Mouse (Mus musculus): ENCODE measurements around the gene Samd1. TPM values are rescaled to one million over a fixed set of nuclear protein-coding genes. Genes with fewer than 3 reads are reported as not detected.
A peak's percentile ranks its signal among the peaks of the same experiment; 100 is the strongest.

Samd1 gene
- polyA plus RNA-seq, 1 experiment from 2014 or later = 6.7 TPM

DNA sequence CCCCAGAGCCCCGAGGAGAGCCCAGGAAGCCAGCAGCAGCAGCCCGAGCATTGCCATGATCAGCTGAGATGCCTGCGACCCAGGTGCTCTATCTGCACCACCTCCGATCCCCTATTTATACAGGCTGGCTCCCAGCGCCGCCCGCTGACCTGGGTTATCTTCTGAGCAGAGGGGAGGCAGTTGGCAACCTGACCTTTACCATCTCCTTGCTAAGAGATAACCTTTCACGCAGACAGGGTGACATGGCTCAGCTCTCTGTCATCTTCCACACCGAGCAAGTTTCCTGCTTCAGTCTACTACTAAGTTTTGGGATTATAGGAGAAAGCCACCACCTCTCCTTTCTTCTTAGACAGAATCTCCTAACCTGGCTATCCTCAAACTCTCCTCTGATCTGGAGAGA, 47.4 kb downstream of the Samd1 start, which contains the start of gene Rln3:
Gene Rln3, minus strand, starts transcription at position 101 of the 400 bp plus-strand sequence.
- peak within 1 kb of the TSS; percentile 31 for H3K4me2 ChIP-seq (ENCODE audit: low read length)
- no peak within 1 kb of the TSS for H3K4me3 ChIP-seq (replicated peaks; ENCODE audit: low read depth, low read length)
- no peak within 1 kb of the TSS for H3K27ac ChIP-seq
- H3K9ac ChIP-seq (ENCODE audit: low read depth, low read length) = no peak within 1 kb of the TSS
- no peak for DNase-seq (ENCODE audit: low spot score)
- no peak for ATAC-seq (replicated peaks; ENCODE audit: low FRiP score, low read depth)
- WGBS = 14% methylated on average over 9 of the region's 9 CpGs
- H3K4me1 ChIP-seq (replicated peaks; ENCODE audit: insufficient read depth, low read length) = no peaks in the 10 kb centered on the region; the same call in 1 of the 2 replicates
- peaks cover 15% of the 10 kb centered on the region for H3K27me3 ChIP-seq (ENCODE audit: insufficient read depth, low read length)
- H3K36me3 ChIP-seq (ENCODE audit: insufficient read depth, low read length) = no peaks in the 10 kb centered on the region
- TF ChIP-seq CTCF (IDR thresholded peaks at IDR 0.05; ENCODE audit: low read depth) = no peak
- H3K9me3 ChIP-seq (replicated peaks; ENCODE audit: low read length) = no peaks in the 10 kb centered on the region

DNA sequence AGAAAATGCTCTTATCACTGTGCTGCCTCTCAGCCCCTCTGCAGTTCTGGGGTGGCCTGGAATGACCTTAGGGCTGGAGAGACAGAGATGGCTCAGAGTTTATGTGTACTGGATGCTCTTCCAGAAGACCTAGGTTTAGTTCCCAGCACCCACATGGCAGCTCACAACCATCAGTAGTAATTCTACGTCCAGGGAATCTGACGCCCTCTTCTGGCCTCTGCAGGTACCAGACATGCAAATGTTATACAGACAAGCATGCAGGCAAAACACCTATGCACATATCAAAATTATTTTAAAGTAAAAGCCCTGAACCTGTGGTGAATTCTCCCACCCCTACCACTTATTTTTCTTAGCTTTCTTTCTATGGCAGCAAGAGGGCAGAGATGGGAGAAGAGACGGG, 49.0 kb downstream of the Samd1 start:
- no peak for ATAC-seq (replicated peaks; ENCODE audit: low FRiP score, low read depth)

DNA sequence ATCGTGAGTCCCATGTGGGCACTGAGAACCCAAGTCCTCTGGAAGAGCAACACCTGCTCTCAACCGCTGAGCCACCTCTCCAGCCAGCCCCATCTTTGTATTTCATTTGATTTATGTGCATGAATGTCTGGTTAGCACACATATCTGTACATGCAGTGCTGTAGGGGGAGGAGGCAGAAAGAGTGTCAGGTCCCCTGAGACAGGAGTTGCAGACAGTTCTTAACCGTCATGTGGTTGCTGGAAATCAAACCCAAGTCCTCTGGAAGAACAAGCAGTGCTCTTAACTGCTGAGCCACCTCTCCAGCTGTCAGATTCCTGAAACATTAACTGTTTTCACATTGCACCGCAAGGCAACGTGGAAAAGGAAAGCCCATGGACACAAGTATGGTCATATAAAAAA, 50.7 kb downstream of the Samd1 start:
- 46% methylated on average over 5 of the region's 5 CpGs for WGBS
- DNase-seq (ENCODE audit: low spot score) = no peak
- no peak for TF ChIP-seq CTCF (IDR thresholded peaks at IDR 0.05; ENCODE audit: low read depth)
- H3K27ac ChIP-seq = no peak overlapping the region
- H3K36me3 ChIP-seq (ENCODE audit: insufficient read depth, low read length) = no peaks in the 10 kb centered on the region
- H3K9ac ChIP-seq (ENCODE audit: low read depth, low read length) = no peak overlapping the region
- no peak overlapping the region for H3K4me3 ChIP-seq (replicated peaks; ENCODE audit: low read depth, low read length)
- peaks cover 15% of the 10 kb centered on the region for H3K27me3 ChIP-seq (ENCODE audit: insufficient read depth, low read length)
- H3K4me2 ChIP-seq (ENCODE audit: low read length) = no peak overlapping the region
- no peaks in the 10 kb centered on the region for H3K9me3 ChIP-seq (replicated peaks; ENCODE audit: low read length)
- ATAC-seq (replicated peaks; ENCODE audit: low FRiP score, low read depth) = no peak
- no peaks in the 10 kb centered on the region for H3K4me1 ChIP-seq (replicated peaks; ENCODE audit: insufficient read depth, low read length)

More for the DNA sequence above, 49.0 kb downstream of the Samd1 start:
- Histone ChIP-seq H3K36me3 (ENCODE audit: insufficient read depth, low read length) (no peaks in the 10 kb centered on the region), H3K27ac (no peak overlapping the region), H3K4me2 (ENCODE audit: low read length) (no peak overlapping the region), H3K4me1 (replicated peaks; ENCODE audit: insufficient read depth, low read length) (no peaks in the 10 kb centered on the region; the same call in 1 of the 2 replicates), H3K9ac (ENCODE audit: low read depth, low read length) (no peak overlapping the region), H3K4me3 (replicated peaks; ENCODE audit: low read depth, low read length) (no peak overlapping the region), H3K9me3 (replicated peaks; ENCODE audit: low read length) (no peaks in the 10 kb centered on the region), H3K27me3 (ENCODE audit: insufficient read depth, low read length) (peaks cover 15% of the 10 kb centered on the region)
- no peak for DNase-seq (ENCODE audit: low spot score)
- 90% methylated on average over 3 of the region's 3 CpGs for WGBS
- no peak for TF ChIP-seq CTCF (IDR thresholded peaks at IDR 0.05; ENCODE audit: low read depth)

MicroRNAs within 50 kb of the gene (microRNA counts, 519-probe panel; counts per million panel counts)
- 330 counts per million, percentile 68 among the panel's probes with 10 or more counts for microRNA mmu-miR-1199

Small RNA genes lying within 50 kb of the gene (microRNA-seq; reads per million reads assigned to microRNA genes)
- gene Mir1199 (6.2 reads per million, percentile 18 among the genes with 10 or more reads in this experiment), gene Mir8111 (1.8 reads per million)

Other genes with a start within 250 kb of the Samd1 start
- gene Adgrl1, start 97.6 kb upstream of the Samd1 start, polyA plus RNA-seq (2015; fragmentation: Nextera tagmentation; extraction: Ambion mirVana) = 11.5 and 14.4 TPM in 2 replicates
- gene Gm10644, start 42.5 kb upstream of the Samd1 start, polyA plus RNA-seq (2015; fragmentation: Nextera tagmentation; extraction: Ambion mirVana) = 0.46 and 0.47 TPM in 2 replicates
- 23.0 and 27.8 TPM in 2 replicates for gene Asf1b, start 42.2 kb upstream of the Samd1 start, polyA plus RNA-seq (2015; fragmentation: Nextera tagmentation; extraction: Ambion mirVana)
- gene Prkaca, start 24.7 kb upstream of the Samd1 start, polyA plus RNA-seq (2015; fragmentation: Nextera tagmentation; extraction: Ambion mirVana) = 104 and 109 TPM in 2 replicates
- 1.1 and 1.7 TPM in 2 replicates for gene 1700067K01Rik, start 3.8 kb downstream of the Samd1 start, polyA plus RNA-seq (2015; fragmentation: Nextera tagmentation; extraction: Ambion mirVana)
- 15.8 and 21.0 TPM in 2 replicates for gene 2210011C24Rik, start 14.5 kb downstream of the Samd1 start, polyA plus RNA-seq (2015; fragmentation: Nextera tagmentation; extraction: Ambion mirVana)
- gene Palm3, start 23.8 kb downstream of the Samd1 start, polyA plus RNA-seq (2015; fragmentation: Nextera tagmentation; extraction: Ambion mirVana) = 12.7 and 15.7 TPM in 2 replicates
- 1.2 and 1.3 TPM in 2 replicates for gene Il27ra, start 44.9 kb downstream of the Samd1 start, polyA plus RNA-seq (2015; fragmentation: Nextera tagmentation; extraction: Ambion mirVana)
- not detected in 2 replicates for gene Rln3, start 47.3 kb downstream of the Samd1 start, polyA plus RNA-seq (2015; fragmentation: Nextera tagmentation; extraction: Ambion mirVana)
- 1.8 TPM in 2 replicates for gene Gm10643, start 67.5 kb downstream of the Samd1 start, polyA plus RNA-seq (2015; fragmentation: Nextera tagmentation; extraction: Ambion mirVana)
- gene Rfx1, start 69.2 kb downstream of the Samd1 start, polyA plus RNA-seq (2015; fragmentation: Nextera tagmentation; extraction: Ambion mirVana) = 6.7 and 7.4 TPM in 2 replicates
- gene Dcaf15, start 107.1 kb downstream of the Samd1 start, polyA plus RNA-seq (2015; fragmentation: Nextera tagmentation; extraction: Ambion mirVana) = 7.5 TPM in 2 replicates
- 0.05 and 0.14 TPM in 2 replicates for gene Podnl1, start 128.3 kb downstream of the Samd1 start, polyA plus RNA-seq (2015; fragmentation: Nextera tagmentation; extraction: Ambion mirVana)
- 17.2 and 19.1 TPM in 2 replicates for gene Cc2d1a, start 150.3 kb downstream of the Samd1 start, polyA plus RNA-seq (2015; fragmentation: Nextera tagmentation; extraction: Ambion mirVana)
- gene 4930432K21Rik, start 150.4 kb downstream of the Samd1 start, polyA plus RNA-seq (2015; fragmentation: Nextera tagmentation; extraction: Ambion mirVana) = 1.3 and 1.6 TPM in 2 replicates
- 8.6 and 9.6 TPM in 2 replicates for gene Nanos3, start 187.5 kb downstream of the Samd1 start, polyA plus RNA-seq (2015; fragmentation: Nextera tagmentation; extraction: Ambion mirVana)
- gene Zswim4, start 239.4 kb downstream of the Samd1 start, polyA plus RNA-seq (2015; fragmentation: Nextera tagmentation; extraction: Ambion mirVana) = 10.5 and 11.0 TPM in 2 replicates

All from kidney, postnatal 0 days (tissue).